Comparison of ENCODE assay signal across 8 mouse cellular contexts in genomic region chr11:117323976-117324574, GRCm38 (mm10).
DNase-seq lines count a peak whose midpoint lies in the region; ATAC-seq lines count a peak whose summit lies in the region.

No protein-coding gene starts in this region.

- 78% methylated on average over 12 of the region's 12 CpGs for WGBS in forebrain, embryonic 10.5 days
- 80% methylated on average over 12 of the region's 12 CpGs for WGBS in forebrain, embryonic 11.5 days
- WGBS in lung, embryonic 15.5 days, result 53% methylated on average over 12 of the region's 12 CpGs
- WGBS in limb, embryonic 15.5 days, result 45% methylated on average over 12 of the region's 12 CpGs

- H3K27ac ChIP-seq in forebrain, embryonic 10.5 days, result peak overlapping the region; percentile 8; the same call in 1 of the 2 replicates
- no peak overlapping the region for H3K27ac ChIP-seq in forebrain, embryonic 11.5 days (ENCODE audit: low read depth, low read length)
- peak overlapping the region; percentile 24; the same call in 1 of the 2 replicates for H3K27ac ChIP-seq in lung, embryonic 15.5 days
- peak overlapping the region; percentile 60 for H3K27ac ChIP-seq in limb, embryonic 15.5 days

- no peaks in the 10 kb centered on the region for H3K27me3 ChIP-seq in forebrain, embryonic 10.5 days (ENCODE audit: poor library complexity, severe bottlenecking)
- no peaks in the 10 kb centered on the region for H3K27me3 ChIP-seq in forebrain, embryonic 11.5 days (ENCODE audit: control insufficient read depth, insufficient read depth, low read length)
- H3K27me3 ChIP-seq in lung, embryonic 15.5 days, result no peaks in the 10 kb centered on the region
- H3K27me3 ChIP-seq in limb, embryonic 15.5 days, result no peaks in the 10 kb centered on the region

- no peaks in the 10 kb centered on the region for H3K9me3 ChIP-seq in forebrain, embryonic 10.5 days
- H3K9me3 ChIP-seq in forebrain, embryonic 11.5 days (ENCODE audit: control insufficient read depth, low read length), result no peaks in the 10 kb centered on the region
- no peaks in the 10 kb centered on the region for H3K9me3 ChIP-seq in lung, embryonic 15.5 days
- H3K9me3 ChIP-seq in limb, embryonic 15.5 days, result no peaks in the 10 kb centered on the region

- no peak overlapping the region for H3K9ac ChIP-seq in forebrain, embryonic 11.5 days (ENCODE audit: low read length)
- H3K9ac ChIP-seq in lung, embryonic 15.5 days, result no peak overlapping the region
- H3K9ac ChIP-seq in limb, embryonic 15.5 days, result no peak overlapping the region

- DNase-seq in forebrain, embryonic 10.5 days (ENCODE audit: extremely low spot score, low spot score), result no peak
- no peak for DNase-seq in forebrain, embryonic 11.5 days (ENCODE audit: low spot score)
- DNase-seq in lung, adult 18-20 months, result no peak
- DNase-seq in R1 (ENCODE audit: low read depth, low spot score), result peak; percentile 55
- no peak for DNase-seq in adrenal gland, adult 8-10 months
- DNase-seq in heart, adult 8-10 months (ENCODE audit: low spot score), result no peak

- H3K4me2 ChIP-seq in forebrain, embryonic 11.5 days (ENCODE audit: low read depth, low read length, severe bottlenecking), result no peak overlapping the region
- H3K4me2 ChIP-seq in lung, embryonic 15.5 days, result no peak overlapping the region
- H3K4me2 ChIP-seq in limb, embryonic 15.5 days, result peak overlapping the region; percentile 5; the same call in 1 of the 2 replicates

- no peak overlapping the region for H3K4me3 ChIP-seq in forebrain, embryonic 10.5 days
- no peak overlapping the region for H3K4me3 ChIP-seq in forebrain, embryonic 11.5 days (ENCODE audit: low read depth, low read length)
- H3K4me3 ChIP-seq in lung, embryonic 15.5 days, result no peak overlapping the region
- no peak overlapping the region for H3K4me3 ChIP-seq in limb, embryonic 15.5 days

- no peak for ATAC-seq in forebrain, embryonic 11.5 days (replicated peaks; ENCODE audit: low FRiP score)
- no peak for ATAC-seq in lung, embryonic 15.5 days (ENCODE audit: borderline replicate concordance, extremely low read depth, low FRiP score, low TSS enrichment)
- ATAC-seq in limb, embryonic 15.5 days (ENCODE audit: insufficient number of reproducible peaks, low FRiP score, low TSS enrichment, low read depth), result no peak

- H3K4me1 ChIP-seq in forebrain, embryonic 10.5 days, result peaks cover 89% of the 10 kb centered on the region
- H3K4me1 ChIP-seq in forebrain, embryonic 11.5 days (replicated peaks; ENCODE audit: control insufficient read depth, insufficient read depth, low read length), result peaks cover 21% of the 10 kb centered on the region
- H3K4me1 ChIP-seq in lung, embryonic 15.5 days, result peaks cover 87% of the 10 kb centered on the region
- H3K4me1 ChIP-seq in limb, embryonic 15.5 days, result peaks cover 91% of the 10 kb centered on the region

- peaks cover 1% of the 10 kb centered on the region; the same call in 1 of the 2 replicates for H3K36me3 ChIP-seq in forebrain, embryonic 10.5 days (replicated peaks)
- H3K36me3 ChIP-seq in forebrain, embryonic 11.5 days (ENCODE audit: control insufficient read depth, insufficient read depth, low read length), result no peaks in the 10 kb centered on the region
- H3K36me3 ChIP-seq in lung, embryonic 15.5 days, result no peaks in the 10 kb centered on the region
- H3K36me3 ChIP-seq in limb, embryonic 15.5 days, result no peaks in the 10 kb centered on the region
